Mouse (Mus musculus) embryonic facial prominence, embryonic 10.5 days (tissue): Measurements from ENCODE around the gene Atp2a2. TPM values are rescaled to one million over a fixed set of nuclear protein-coding genes. Genes with fewer than 3 reads are reported as not detected.
"Not testable (repeated sequence)": the region's sequence is repeated elsewhere in the genome, so short reads cannot be mapped to it uniquely, and the experiment has no call there.

Source experiments
- DNase-seq: peaks from one replicate; pipeline ENCODE4 v3.0.0-alpha.2; 2017; ENCODE audit warnings: low spot score
- H3K27ac ChIP-seq: fragments of 300-500 bp; sonication (generic); replicated peaks from 2 replicates; pipeline ENCODE4 v1.5.1; 2016; ENCODE audit warnings: mild to moderate bottlenecking
- H3K27me3 ChIP-seq: fragments of 300-500 bp; sonication (generic); replicated peaks from 2 replicates; pipeline ENCODE4 v1.6.1; 2016; ENCODE audit warnings: low read depth, mild to moderate bottlenecking; ENCODE audit not compliant: poor library complexity, severe bottlenecking
- H3K36me3 ChIP-seq: fragments of 300-500 bp; sonication (generic); replicated peaks from 2 replicates; pipeline ENCODE4 v1.6.1; 2016; ENCODE audit warnings: mild to moderate bottlenecking, moderate library complexity
- H3K4me1 ChIP-seq: fragments of 300-500 bp; sonication (generic); 2 replicates; pipeline ENCODE4 v1.6.1; 2016
- H3K4me3 ChIP-seq: fragments of 300-500 bp; sonication (generic); 2 replicates; pipeline ENCODE4 v1.5.1; 2016; ENCODE audit warnings: mild to moderate bottlenecking, moderate library complexity
- H3K9me3 ChIP-seq: fragments of 300-500 bp; sonication (generic); 2 replicates; pipeline ENCODE4 v1.6.1; 2016; ENCODE audit warnings: mild to moderate bottlenecking
- WGBS: fragments of 180-500 bp; shearing (Covaris S2); methylation state at CpG from one replicate; pipeline ENCODE4 v1.1.7; 2016; 5-methylcytosine and 5-hydroxymethylcytosine counted together
- polyA plus RNA-seq: library from polyadenylated mRNA; unstranded; fragments of >200 nt; fragmentation: Nextera tagmentation; extraction: Ambion mirVana; gene quantifications from 2 replicates; pipeline ENCODE4 v1.2.1, GENCODE M21; 2016

Atp2a2 gene
- polyA plus RNA-seq, 1 experiment from 2014 or later: 35.3 TPM

GRCm38 (mm10) chr5:122482733-122483391 is 19.2 kb downstream of the Atp2a2 start:
- WGBS: 84% methylated on average over 6 of the region's 6 CpGs
- Histone ChIP-seq H3K4me1 (no peaks in the 10 kb centered on the region), H3K27ac (no peak overlapping the region), H3K36me3 (peaks cover 100% of the 10 kb centered on the region), H3K27me3 (no peaks in the 10 kb centered on the region), H3K9me3 (no peaks in the 10 kb centered on the region), H3K4me3 (no peak overlapping the region)
- no peak for DNase-seq

DNA sequence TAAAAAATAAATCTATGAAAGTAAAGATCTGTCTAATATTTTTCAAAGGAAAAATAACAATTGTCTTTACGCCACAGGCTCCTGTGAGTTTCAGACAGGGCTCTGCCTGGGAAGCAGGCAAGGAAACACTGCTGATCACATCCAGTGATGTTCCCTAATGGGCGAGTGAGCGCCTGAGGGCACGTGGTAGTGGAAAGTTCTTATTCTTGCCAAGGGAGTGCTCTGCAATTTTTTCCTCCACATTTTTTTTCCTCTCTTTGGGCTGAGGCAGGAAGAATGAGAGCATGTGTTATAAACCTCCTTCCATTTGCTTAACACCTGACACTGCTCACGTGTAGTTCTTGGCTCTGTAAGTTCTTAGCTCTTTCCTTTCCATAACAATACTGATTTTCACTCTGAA is 20.2 kb downstream of the Atp2a2 start:
- Histone ChIP-seq H3K4me3 (no peak overlapping the region), H3K36me3 (peaks cover 100% of the 10 kb centered on the region), H3K27ac (no peak overlapping the region), H3K4me1 (no peaks in the 10 kb centered on the region), H3K9me3 (no peaks in the 10 kb centered on the region), H3K27me3 (no peaks in the 10 kb centered on the region)
- no peak for DNase-seq
- WGBS: 88% methylated on average over 5 of the region's 5 CpGs

GRCm38 (mm10) chr5:122479131-122479530 is 22.9 kb downstream of the Atp2a2 start:
- 59% methylated on average over 2 of the region's 2 CpGs for WGBS

GRCm38 (mm10) chr5:122477492-122477891 is 24.5 kb downstream of the Atp2a2 start:
- Histone ChIP-seq H3K27me3 (no peaks in the 10 kb centered on the region), H3K9me3 (no peaks in the 10 kb centered on the region), H3K36me3 (peaks cover 98% of the 10 kb centered on the region), H3K4me1 (no peaks in the 10 kb centered on the region), H3K27ac (no peak overlapping the region), H3K4me3 (no peak overlapping the region)
- no peak for DNase-seq
- 93% methylated on average over 3 of the region's 3 CpGs for WGBS

More at GRCm38 (mm10) chr5:122479131-122479530, 22.9 kb downstream of the Atp2a2 start:
- Histone ChIP-seq H3K9me3 (no peaks in the 10 kb centered on the region), H3K4me3 (no peak overlapping the region), H3K36me3 (peaks cover 98% of the 10 kb centered on the region), H3K4me1 (no peaks in the 10 kb centered on the region), H3K27me3 (no peaks in the 10 kb centered on the region), H3K27ac (no peak overlapping the region)
- DNase-seq: no peak

- no peak for DNase-seq
- H3K36me3 ChIP-seq: peaks cover 98% of the 10 kb centered on the region
- H3K4me3 ChIP-seq: no peak overlapping the region
- H3K9me3 ChIP-seq: no peaks in the 10 kb centered on the region
- no peaks in the 10 kb centered on the region for H3K27me3 ChIP-seq
- no peaks in the 10 kb centered on the region for H3K4me1 ChIP-seq
- H3K27ac ChIP-seq: no peak overlapping the region
- WGBS: 85% methylated on average over 3 of the region's 3 CpGs
Measured at GRCm38 (mm10) chr5:122476078-122476477, 25.9 kb downstream of the Atp2a2 start.

DNA sequence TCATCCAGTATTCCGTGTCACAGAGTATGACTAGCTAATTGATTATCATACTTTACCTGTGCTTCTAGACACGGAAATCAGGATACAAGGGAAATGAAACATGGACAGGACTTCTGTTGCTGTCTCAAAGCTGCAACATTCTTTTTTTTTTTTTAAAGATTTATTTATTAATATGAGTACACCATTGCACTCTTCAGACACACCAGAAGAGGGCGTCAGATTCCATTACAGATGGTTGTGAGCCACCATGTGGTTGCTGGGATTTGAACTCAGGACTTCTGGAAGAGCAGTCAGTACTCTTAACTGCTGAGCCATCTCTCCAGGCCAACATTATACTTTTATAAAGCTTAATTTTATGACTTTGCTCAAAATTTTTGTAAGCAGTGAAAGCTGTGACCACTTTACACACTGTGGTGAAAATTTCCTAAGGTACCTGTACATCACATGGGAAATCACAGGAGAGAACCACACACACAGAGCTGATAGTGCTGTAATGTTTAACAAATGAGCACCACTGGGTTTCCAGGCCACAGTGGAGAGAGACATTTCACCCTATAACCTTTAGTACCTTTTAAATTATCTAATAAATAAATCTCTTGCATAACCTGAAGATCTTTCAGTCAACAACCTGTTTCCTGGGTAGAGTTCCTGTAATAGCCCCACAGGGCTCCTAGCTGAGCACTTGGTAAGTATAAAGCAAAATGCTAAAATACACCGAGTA is 27.2 kb downstream of the Atp2a2 start:
- Histone ChIP-seq H3K4me1 (no peaks in the 10 kb centered on the region), H3K9me3 (no peaks in the 10 kb centered on the region), H3K27ac (no peak overlapping the region), H3K36me3 (peaks cover 98% of the 10 kb centered on the region), H3K4me3 (no peak overlapping the region), H3K27me3 (no peaks in the 10 kb centered on the region)
- no peak for DNase-seq
- 88% methylated on average over 4 of the region's 4 CpGs for WGBS

DNA sequence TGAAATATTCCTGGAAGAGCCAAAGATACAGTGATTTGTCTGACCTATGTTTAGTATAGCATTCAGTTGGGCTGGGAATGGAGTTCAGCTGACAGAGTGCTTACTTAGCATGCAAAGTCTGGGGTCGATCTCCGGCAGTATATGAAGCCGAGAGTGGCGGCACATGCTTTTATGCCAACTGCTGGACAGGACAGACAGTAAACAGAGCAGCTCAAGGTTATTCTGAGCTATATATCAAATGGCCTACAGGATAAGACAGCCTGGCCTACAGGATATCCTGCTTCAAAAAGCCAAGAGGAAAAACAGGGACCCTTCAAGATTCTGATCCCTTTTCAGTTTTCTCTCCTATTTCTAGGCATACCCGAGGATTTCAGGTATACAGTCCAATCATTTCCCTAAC is 30.4 kb downstream of the Atp2a2 start:
- H3K9me3 ChIP-seq: no peaks in the 10 kb centered on the region
- H3K36me3 ChIP-seq: peaks cover 98% of the 10 kb centered on the region
- H3K4me3 ChIP-seq: no peak overlapping the region
- H3K27ac ChIP-seq: no peak overlapping the region
- DNase-seq: no peak
- H3K4me1 ChIP-seq: no peaks in the 10 kb centered on the region
- H3K27me3 ChIP-seq: no peaks in the 10 kb centered on the region
- WGBS: 88% methylated on average over 5 of the region's 5 CpGs

GRCm38 (mm10) chr5:122461431-122461830 is 40.6 kb downstream of the Atp2a2 start:
- no peaks in the 10 kb centered on the region for H3K27me3 ChIP-seq
- H3K9me3 ChIP-seq: no peaks in the 10 kb centered on the region
- WGBS: 94% methylated on average over 9 of the region's 9 CpGs
- DNase-seq: no peak
- no peaks in the 10 kb centered on the region for H3K4me1 ChIP-seq
- peaks cover 100% of the 10 kb centered on the region for H3K36me3 ChIP-seq
- H3K4me3 ChIP-seq: no peak overlapping the region
- H3K27ac ChIP-seq: no peak overlapping the region

DNA sequence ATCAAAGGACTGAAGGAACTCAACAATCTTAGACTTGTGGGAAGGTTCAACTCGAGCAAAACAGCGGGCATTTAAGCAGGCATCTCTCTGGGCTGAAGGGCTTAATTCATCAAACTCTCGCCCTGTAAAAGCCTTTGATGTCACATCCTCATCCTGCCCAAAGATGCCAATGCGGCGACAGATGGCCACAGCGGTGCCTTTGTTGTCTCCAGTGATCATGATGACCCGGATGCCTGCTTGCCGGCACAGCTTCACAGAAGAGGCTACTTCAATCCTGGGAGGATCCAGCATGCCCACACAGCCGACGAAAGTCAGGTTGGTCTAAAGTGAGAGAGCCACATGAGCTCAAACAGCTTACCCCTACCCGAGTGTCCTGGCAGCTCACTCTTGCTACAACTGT is 41.4 kb downstream of the Atp2a2 start:
- WGBS: 91% methylated on average over 11 of the region's 11 CpGs

DNA sequence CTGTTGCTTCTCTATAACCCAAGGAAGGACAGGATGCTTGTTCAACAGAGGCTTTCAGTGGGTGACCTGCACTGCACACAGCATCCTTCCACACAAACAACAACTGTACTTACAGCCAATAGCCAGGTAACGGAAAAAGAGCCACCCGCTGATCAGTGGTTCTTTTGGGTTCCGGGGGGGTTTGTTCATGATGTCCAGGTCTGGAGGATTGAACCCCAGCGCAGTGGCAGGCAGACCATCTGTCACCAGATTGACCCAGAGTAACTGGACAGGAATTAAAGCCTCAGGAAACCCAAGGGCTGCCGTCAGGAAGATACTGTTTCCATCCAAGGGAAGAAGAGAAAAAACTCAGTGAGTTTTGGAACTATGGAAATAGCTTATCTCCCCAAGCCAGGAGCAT is 42.7 kb downstream of the Atp2a2 start:
- H3K36me3 ChIP-seq: peaks cover 100% of the 10 kb centered on the region
- H3K4me3 ChIP-seq: no peak overlapping the region
- H3K9me3 ChIP-seq: no peaks in the 10 kb centered on the region
- DNase-seq: no peak
- WGBS: 94% methylated on average over 5 of the region's 5 CpGs
- H3K27me3 ChIP-seq: no peaks in the 10 kb centered on the region
- no peak overlapping the region for H3K27ac ChIP-seq
- no peaks in the 10 kb centered on the region for H3K4me1 ChIP-seq

More for the DNA sequence above, 41.4 kb downstream of the Atp2a2 start:
- H3K27me3 ChIP-seq: no peaks in the 10 kb centered on the region
- H3K36me3 ChIP-seq: peaks cover 100% of the 10 kb centered on the region
- H3K27ac ChIP-seq: no peak overlapping the region
- H3K9me3 ChIP-seq: no peaks in the 10 kb centered on the region
- no peak overlapping the region for H3K4me3 ChIP-seq
- DNase-seq: no peak
- no peaks in the 10 kb centered on the region for H3K4me1 ChIP-seq

DNA sequence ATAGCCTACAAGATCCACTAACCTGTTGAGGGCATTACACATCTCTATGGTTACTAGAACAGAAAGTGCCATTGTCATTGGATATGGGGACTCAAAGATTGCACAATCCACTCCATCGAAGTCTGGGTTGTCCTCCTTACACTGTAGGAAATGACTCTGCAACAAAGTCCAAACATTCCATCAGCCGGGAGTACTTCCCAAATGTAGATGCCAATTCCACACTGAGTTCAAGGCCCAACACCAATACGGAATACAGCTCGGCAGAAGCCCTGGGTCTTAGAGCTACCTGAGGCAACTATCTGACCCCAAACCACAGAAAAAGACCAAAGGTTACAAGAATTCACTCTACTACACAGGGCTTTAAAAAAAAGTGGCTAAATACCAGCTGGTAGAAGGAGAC is 44.0 kb downstream of the Atp2a2 start:
- DNase-seq: no peak
- H3K4me3 ChIP-seq: no peak overlapping the region
- H3K9me3 ChIP-seq: no peaks in the 10 kb centered on the region
- H3K27me3 ChIP-seq: no peaks in the 10 kb centered on the region
- no peak overlapping the region for H3K27ac ChIP-seq
- H3K4me1 ChIP-seq: no peaks in the 10 kb centered on the region
- 95% methylated on average over 4 of the region's 4 CpGs for WGBS
- H3K36me3 ChIP-seq: peaks cover 100% of the 10 kb centered on the region

GRCm38 (mm10) chr5:122457054-122457453 is 45.0 kb downstream of the Atp2a2 start:
- not testable (repeated sequence) for H3K27ac ChIP-seq, H3K4me3 ChIP-seq, DNase-seq, H3K4me1 ChIP-seq, H3K27me3 ChIP-seq, H3K9me3 ChIP-seq
- H3K36me3 ChIP-seq: peaks cover 100% of the 10 kb centered on the region
- 87% methylated on average over 9 of the region's 9 CpGs for WGBS

GRCm38 (mm10) chr5:122455584-122455983 is 46.4 kb downstream of the Atp2a2 start:
- H3K4me3 ChIP-seq: no peak overlapping the region
- H3K27ac ChIP-seq: no peak overlapping the region
- DNase-seq: no peak
- H3K27me3 ChIP-seq: no peaks in the 10 kb centered on the region
- no peaks in the 10 kb centered on the region for H3K9me3 ChIP-seq
- H3K36me3 ChIP-seq: peaks cover 96% of the 10 kb centered on the region
- 89% methylated on average over 3 of the region's 3 CpGs for WGBS
- no peaks in the 10 kb centered on the region for H3K4me1 ChIP-seq
